20 mouse cellular contexts compared by ENCODE assay signal in genomic region chr14:25755541-25755940, GRCm38 (mm10). TPM values are rescaled to one million over a fixed set of nuclear protein-coding genes. Genes with fewer than 3 reads are reported as not detected.
DNase-seq lines count a peak whose midpoint lies in the region; ATAC-seq and TF ChIP-seq lines count a peak whose summit lies in the region.
"Had no signal": no experiment of that assay in that cellular context is flagged by ENCODE, and none has a peak within 500 bp of the region (broad histone marks: within the 10 kb centered on the region; RNA-seq: fewer than 3 reads in every experiment).

No protein-coding gene starts in this region.

- peaks cover 63% of the 10 kb centered on the region for H3K4me1 ChIP-seq in heart, embryonic 11.5 days (ENCODE audit: control insufficient read depth, insufficient read depth, low read length)
- peaks cover 82% of the 10 kb centered on the region for H3K4me1 ChIP-seq in embryonic facial prominence, embryonic 13.5 days
- peaks cover 61% of the 10 kb centered on the region for H3K4me1 ChIP-seq in intestine, embryonic 15.5 days (replicated peaks)
- H3K4me1 ChIP-seq in kidney, adult 2 months (ENCODE audit: control insufficient read depth, insufficient read depth, low read length): 0 out of 2 replicates have a peak, but pooled peaks cover 5% of the 10 kb centered on the region

- no peak for TF ChIP-seq POLR2A in kidney, adult 2 months (IDR thresholded peaks at IDR 0.05; ENCODE audit: low read depth, low read length)

- no peaks in the 10 kb centered on the region for H3K9me3 ChIP-seq in heart, embryonic 11.5 days (replicated peaks; ENCODE audit: control insufficient read depth, low read length)
- H3K9me3 ChIP-seq in embryonic facial prominence, embryonic 13.5 days: no peaks in the 10 kb centered on the region
- H3K9me3 ChIP-seq in intestine, embryonic 15.5 days: no peaks in the 10 kb centered on the region
- H3K9me3 ChIP-seq: hindbrain, embryonic 10.5 days; kidney, embryonic 15.5 days; midbrain, embryonic 13.5 days had no signal

- 34% methylated on average over 4 of the region's 4 CpGs for WGBS in heart, embryonic 11.5 days (ENCODE audit: insufficient replicate concordance)
- 60% methylated on average over 4 of the region's 4 CpGs for WGBS in embryonic facial prominence, embryonic 13.5 days
- WGBS in intestine, embryonic 15.5 days: 30% methylated on average over 4 of the region's 4 CpGs
- 51% methylated on average over 4 of the region's 4 CpGs for WGBS in kidney, adult 2 months

- no peak for DNase-seq in heart, adult 9 months (ENCODE audit: low spot score in 2 of 2)
- DNase-seq in layer of hippocampus, adult 2 months (ENCODE audit: low spot score in 2 of 2): no peak
- no peak for DNase-seq in layer of hippocampus, adult 9-11 months
- no peak for DNase-seq in kidney, adult 2 months
- DNase-seq in right cerebral cortex, postnatal 14 days: no peak
- DNase-seq: adrenal gland, postnatal 10 days; cerebellum, postnatal 14 days; embryo, embryonic 11 days; kidney, postnatal 4 days; liver; right cerebral cortex, postnatal 25 days; thymus, adult 2 months had no signal

- peak overlapping the region; percentile 3; the same call in 1 of the 2 replicates for H3K27ac ChIP-seq in heart, embryonic 11.5 days (ENCODE audit: low read depth, low read length)
- peak overlapping the region; percentile 53; the same call in 1 of the 2 replicates for H3K27ac ChIP-seq in layer of hippocampus, adult 2 months
- H3K27ac ChIP-seq in embryonic facial prominence, embryonic 13.5 days: peak overlapping the region; percentile 87
- H3K27ac ChIP-seq in intestine, embryonic 15.5 days: peak overlapping the region; percentile 14; the same call in 1 of the 2 replicates
- no peak overlapping the region for H3K27ac ChIP-seq in kidney, adult 2 months (ENCODE audit: insufficient read depth, low read depth, low read length)
- H3K27ac ChIP-seq: hindbrain, embryonic 10.5 days; midbrain, embryonic 13.5 days had no signal

- H3K9ac ChIP-seq in heart, embryonic 11.5 days (ENCODE audit: low read depth, low read length): no peak overlapping the region
- H3K9ac ChIP-seq in embryonic facial prominence, embryonic 13.5 days: no peak overlapping the region
- H3K9ac ChIP-seq in intestine, embryonic 15.5 days: no peak overlapping the region
- H3K9ac ChIP-seq: kidney, embryonic 15.5 days; midbrain, embryonic 13.5 days had no signal

- H3K36me3 ChIP-seq in heart, embryonic 11.5 days (ENCODE audit: control insufficient read depth, insufficient read depth, low read length): 0 out of 2 replicates have a peak, but pooled peaks cover 3% of the 10 kb centered on the region
- peaks cover 54% of the 10 kb centered on the region for H3K36me3 ChIP-seq in embryonic facial prominence, embryonic 13.5 days
- H3K36me3 ChIP-seq in intestine, embryonic 15.5 days: no peaks in the 10 kb centered on the region
- H3K36me3 ChIP-seq in kidney, adult 2 months (ENCODE audit: control insufficient read depth, insufficient read depth, low read length): no peaks in the 10 kb centered on the region
- H3K36me3 ChIP-seq: midbrain, embryonic 13.5 days had no signal

- ATAC-seq in heart, embryonic 11.5 days (replicated peaks; ENCODE audit: insufficient number of reproducible peaks, low FRiP score, low TSS enrichment): no peak
- no peak for ATAC-seq in embryonic facial prominence, embryonic 13.5 days (ENCODE audit: insufficient number of reproducible peaks, insufficient read depth, low FRiP score, low TSS enrichment, low read depth)
- ATAC-seq in intestine, embryonic 15.5 days: no peak
- ATAC-seq: lung, postnatal 0 days had no signal

- no peak for TF ChIP-seq CTCF in layer of hippocampus, adult 2 months (conservative IDR thresholded peaks at IDR 0.05)
- no peak for TF ChIP-seq CTCF in kidney, adult 2 months (conservative IDR thresholded peaks at IDR 0.05; ENCODE audit: insufficient read depth, insufficient read length, low read depth, low read length)

- no peak overlapping the region for H3K4me2 ChIP-seq in heart, embryonic 11.5 days
- H3K4me2 ChIP-seq in embryonic facial prominence, embryonic 13.5 days: no peak overlapping the region
- H3K4me2 ChIP-seq in intestine, embryonic 15.5 days (replicated peaks): no peak overlapping the region
- H3K4me2 ChIP-seq: kidney, embryonic 15.5 days; midbrain, embryonic 13.5 days had no signal

- no peak overlapping the region for H3K4me3 ChIP-seq in heart, embryonic 11.5 days (ENCODE audit: low read depth, low read length)
- no peak overlapping the region for H3K4me3 ChIP-seq in layer of hippocampus, adult 2 months
- no peak overlapping the region for H3K4me3 ChIP-seq in embryonic facial prominence, embryonic 13.5 days
- H3K4me3 ChIP-seq in intestine, embryonic 15.5 days (replicated peaks): no peak overlapping the region
- no peak overlapping the region for H3K4me3 ChIP-seq in kidney, adult 2 months (ENCODE audit: insufficient read depth, low read depth, low read length)
- H3K4me3 ChIP-seq: hindbrain, embryonic 10.5 days; kidney, embryonic 15.5 days; midbrain, embryonic 13.5 days had no signal

- no peaks in the 10 kb centered on the region for H3K27me3 ChIP-seq in heart, embryonic 11.5 days (ENCODE audit: control insufficient read depth, insufficient read depth, low read length)
- no peaks in the 10 kb centered on the region for H3K27me3 ChIP-seq in embryonic facial prominence, embryonic 13.5 days
- no peaks in the 10 kb centered on the region for H3K27me3 ChIP-seq in intestine, embryonic 15.5 days (replicated peaks)
- H3K27me3 ChIP-seq in kidney, adult 2 months (replicated peaks; ENCODE audit: control insufficient read depth, insufficient read depth, low read length): no peaks in the 10 kb centered on the region
- H3K27me3 ChIP-seq: kidney, embryonic 15.5 days; midbrain, embryonic 13.5 days; Patski had no signal

RNA-seq across cellular contexts. Expression of gene Zcchc24, which starts 13.3 kb away (rescaled TPM):
- polyA plus RNA-seq in heart, embryonic 11.5 days (2014; fragmentation: Nextera tagmentation; extraction: Ambion mirVana): 18.9 and 22.6 TPM in 2 replicates
- total RNA-seq in layer of hippocampus, adult 2 months (2021): 10 to 100 TPM; 56.4 to 58.5 TPM
- 29.4 and 32.7 TPM in 2 replicates for polyA plus RNA-seq in embryonic facial prominence, embryonic 13.5 days (2015; fragmentation: Nextera tagmentation; extraction: Ambion mirVana)
- 20.6 and 21.0 TPM in 2 replicates for polyA plus RNA-seq in intestine, embryonic 15.5 days (2015; fragmentation: Nextera tagmentation; extraction: Ambion mirVana)
- 12.4 TPM in 2 replicates for polyA plus RNA-seq in kidney, adult 2 months (2012; rRNA removed)
